Mouse (Mus musculus) limb, embryonic 13.5 days (tissue): Measurements from ENCODE around the gene Tnfrsf22. TPM values are rescaled to one million over a fixed set of nuclear protein-coding genes. Genes with fewer than 3 reads are reported as not detected.
"Not testable (repeated sequence)": the region's sequence is repeated elsewhere in the genome, so short reads cannot be mapped to it uniquely, and the experiment has no call there.

ENCODE experiments used
- ATAC-seq: fragments of 200-750 bp; cut with Nextera tagmentation; 2 replicates; pipeline ENCODE4 v1.8.0; 2017; ENCODE audit warnings: low read depth, moderate number of reproducible peaks, moderate TSS enrichment; ENCODE audit not compliant: low FRiP score
- H3K27ac ChIP-seq: fragments of 300-500 bp; sonication (generic); 2 replicates; pipeline ENCODE4 v1.5.1; 2015; ENCODE audit warnings: inconsistent platforms, mild to moderate bottlenecking, moderate library complexity
- H3K27me3 ChIP-seq: fragments of 300-500 bp; sonication (generic); 2 replicates; pipeline ENCODE4 v1.6.1; 2015; ENCODE audit warnings: mild to moderate bottlenecking, inconsistent platforms
- H3K36me3 ChIP-seq: fragments of 300-500 bp; sonication (generic); 2 replicates; pipeline ENCODE4 v1.6.1; 2015; ENCODE audit warnings: inconsistent platforms, mild to moderate bottlenecking, moderate library complexity
- H3K4me1 ChIP-seq: fragments of 300-500 bp; sonication (generic); 2 replicates; pipeline ENCODE4 v1.6.1; 2015; ENCODE audit warnings: inconsistent platforms
- H3K4me2 ChIP-seq: fragments of 300-500 bp; sonication (generic); replicated peaks from 2 replicates; pipeline ENCODE4 v1.6.1; 2015; ENCODE audit warnings: inconsistent platforms, mild to moderate bottlenecking, moderate library complexity
- H3K4me3 ChIP-seq: fragments of 300-500 bp; sonication (generic); 2 replicates; pipeline ENCODE4 v1.5.1; 2015; ENCODE audit warnings: moderate library complexity, mild to moderate bottlenecking, inconsistent platforms
- H3K9ac ChIP-seq: fragments of 300-500 bp; sonication (generic); 2 replicates; pipeline ENCODE4 v1.6.1; 2015; ENCODE audit warnings: mild to moderate bottlenecking, inconsistent platforms
- H3K9me3 ChIP-seq: fragments of 300-500 bp; sonication (generic); 2 replicates; pipeline ENCODE4 v1.6.1; 2016; ENCODE audit warnings: inconsistent platforms
- WGBS: fragments of 180-500 bp; shearing (Covaris S2); methylation state at CpG from one replicate; pipeline ENCODE4 v1.1.7; 2015; 5-methylcytosine and 5-hydroxymethylcytosine counted together
- polyA plus RNA-seq: library from polyadenylated mRNA; unstranded; fragments of >200 nt; fragmentation: Nextera tagmentation; extraction: Ambion mirVana; gene quantifications from 2 replicates; pipeline ENCODE4 v1.2.1, GENCODE M21; 2015

The Tnfrsf22 gene
- polyA plus RNA-seq, 1 experiment from 2014 or later, result 13.3 TPM

DNA sequence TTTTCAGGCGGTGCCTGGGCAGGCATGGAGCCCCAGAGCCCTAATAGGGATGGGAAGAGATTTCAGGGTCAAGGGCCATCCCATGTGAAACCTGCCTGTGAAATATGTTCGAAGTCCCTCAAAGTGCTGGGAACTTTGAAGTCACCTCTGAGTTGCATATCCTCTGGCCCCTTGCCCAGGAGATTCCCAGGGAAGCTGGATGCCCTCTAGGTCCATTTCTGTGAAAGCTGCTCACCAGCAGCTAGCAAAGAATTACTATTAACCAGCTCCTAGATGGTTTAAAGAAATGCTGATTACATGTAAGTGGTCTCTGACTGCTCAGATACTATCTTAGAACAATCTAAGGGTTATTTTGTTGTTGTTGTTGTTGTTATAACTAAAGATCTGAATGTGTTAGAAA is 35.1 kb upstream of the Tnfrsf22 start:
- not testable (repeated sequence) for H3K4me3 ChIP-seq, H3K4me1 ChIP-seq, ATAC-seq, H3K27me3 ChIP-seq, H3K4me2 ChIP-seq, H3K9ac ChIP-seq, H3K9me3 ChIP-seq, H3K27ac ChIP-seq
- WGBS, result 90% methylated on average over 2 of the region's 2 CpGs
- H3K36me3 ChIP-seq, result peaks cover 23% of the 10 kb centered on the region

DNA sequence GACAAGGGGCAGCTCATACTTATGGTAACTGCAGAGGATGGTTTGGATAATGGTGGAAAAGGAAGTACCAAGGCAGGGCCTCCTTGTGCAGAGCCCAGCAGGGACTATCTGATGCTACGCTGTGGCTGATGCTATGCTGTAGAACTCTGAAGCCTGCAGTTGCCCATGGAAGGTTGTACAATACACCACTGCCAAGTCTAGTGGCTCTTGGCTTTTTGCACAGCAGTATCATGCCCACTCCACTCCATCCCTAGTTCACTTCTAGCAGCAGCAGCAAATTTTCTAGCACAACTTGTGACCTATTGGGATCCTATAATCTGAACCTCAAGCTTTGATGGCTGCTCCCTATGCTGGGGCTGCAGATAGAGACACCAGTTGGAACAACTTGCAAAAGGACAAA is 32.1 kb upstream of the Tnfrsf22 start:
- Histone ChIP-seq H3K4me3 (no peak overlapping the region), H3K36me3 (no peaks in the 10 kb centered on the region), H3K9ac (no peak overlapping the region), H3K4me2 (no peak overlapping the region), H3K27me3 (no peaks in the 10 kb centered on the region; the same call in 1 of the 2 replicates), H3K4me1 (no peaks in the 10 kb centered on the region), H3K27ac (no peak overlapping the region), H3K9me3 (no peaks in the 10 kb centered on the region)
- ATAC-seq, result no peak
- 88% methylated on average over 1 of the region's 1 CpGs for WGBS

DNA sequence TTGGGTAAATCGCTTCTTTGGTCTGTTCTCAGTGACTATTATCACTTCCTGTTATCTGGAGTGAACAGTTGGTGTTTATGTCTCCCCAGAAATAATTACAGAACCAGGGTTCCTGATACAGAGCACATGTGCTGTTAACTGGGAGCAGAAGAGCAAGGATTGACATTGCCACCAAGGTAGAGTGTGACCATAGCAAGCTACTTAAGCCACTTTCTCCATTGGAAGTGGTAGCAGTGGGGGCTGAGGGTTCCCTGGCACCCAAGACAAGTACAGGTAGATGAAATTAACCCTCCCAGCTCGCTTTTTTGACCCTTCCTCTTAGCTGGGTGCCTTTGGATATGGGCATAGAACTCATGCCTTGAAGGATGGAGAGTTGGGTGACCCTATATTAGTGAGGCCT is 31.4 kb upstream of the Tnfrsf22 start:
- H3K27ac ChIP-seq, H3K9ac ChIP-seq, ATAC-seq, H3K36me3 ChIP-seq, H3K4me2 ChIP-seq, H3K4me1 ChIP-seq, H3K27me3 ChIP-seq, H3K4me3 ChIP-seq, H3K9me3 ChIP-seq: not testable (repeated sequence)
- 56% methylated on average over 2 of the region's 2 CpGs for WGBS

DNA sequence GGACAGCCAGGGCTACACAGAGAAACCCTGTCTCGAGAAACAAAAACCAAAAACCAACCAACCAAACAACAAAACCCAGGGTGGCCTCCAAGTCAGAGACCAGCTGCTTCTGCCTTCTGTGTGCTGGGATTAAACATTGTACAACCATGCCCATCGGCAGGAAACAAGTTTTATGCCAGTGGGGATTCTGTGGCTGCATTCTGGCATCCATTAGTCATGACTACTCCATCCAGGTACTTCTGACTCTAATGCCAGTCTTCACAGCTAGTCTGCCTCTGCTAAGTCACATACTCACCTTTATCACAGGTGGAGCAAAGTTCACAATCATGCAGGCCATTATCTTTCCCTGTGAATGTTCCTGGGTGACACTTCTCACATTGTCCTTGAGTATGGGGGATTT is 30.2 kb upstream of the Tnfrsf22 start:
- H3K4me2 ChIP-seq, H3K9me3 ChIP-seq, H3K4me3 ChIP-seq, H3K4me1 ChIP-seq, H3K27me3 ChIP-seq, H3K9ac ChIP-seq, H3K27ac ChIP-seq, H3K36me3 ChIP-seq, ATAC-seq: not testable (repeated sequence)
- WGBS, result 78% methylated on average over 2 of the region's 2 CpGs

DNA sequence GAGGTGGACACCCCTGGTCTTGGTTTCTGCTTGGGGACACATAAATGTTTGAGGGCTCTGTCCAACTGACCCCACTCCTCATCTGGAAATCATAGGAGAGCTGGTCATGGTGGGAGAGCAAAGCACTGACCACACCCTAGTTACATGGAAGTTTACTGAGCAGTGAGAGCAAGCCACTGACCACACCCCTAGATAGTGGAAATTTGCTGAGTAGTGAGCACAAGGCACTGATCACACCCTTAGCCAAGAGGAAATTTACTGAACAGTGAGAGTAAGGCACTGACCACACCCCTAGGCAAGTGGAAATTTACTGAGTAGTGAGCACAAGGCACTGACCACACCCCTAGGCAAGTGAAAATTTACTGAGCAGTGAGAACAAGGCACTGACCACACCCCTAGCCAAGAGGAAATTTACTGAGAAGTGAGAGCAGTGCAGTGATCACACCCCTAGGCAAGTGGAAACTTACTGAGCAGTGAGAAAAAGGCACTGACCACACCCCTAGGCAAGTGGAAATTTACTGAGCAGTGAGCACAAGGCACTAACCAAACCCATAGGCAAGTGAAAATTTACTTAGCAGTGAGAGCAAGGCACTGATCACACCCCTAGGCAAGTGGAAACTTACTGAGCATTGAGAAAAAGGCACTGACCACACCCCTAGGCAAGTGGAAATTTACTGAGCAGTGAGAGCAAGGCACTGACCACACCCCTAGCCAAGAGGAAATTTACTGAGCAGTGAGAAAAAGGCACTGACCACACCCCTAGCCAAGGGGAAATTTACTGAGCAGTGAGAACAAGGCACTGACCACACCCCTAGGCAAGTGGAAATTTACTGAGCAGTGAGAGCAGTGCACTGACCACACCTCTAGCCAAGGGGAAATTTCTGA is 17.2 kb upstream of the Tnfrsf22 start:
- no peaks in the 10 kb centered on the region for H3K27me3 ChIP-seq
- no peak overlapping the region for H3K9ac ChIP-seq
- H3K9me3 ChIP-seq, result no peaks in the 10 kb centered on the region; the same call in 1 of the 2 replicates
- H3K27ac ChIP-seq, result no peak overlapping the region
- H3K36me3 ChIP-seq, result no peaks in the 10 kb centered on the region
- H3K4me2 ChIP-seq, result no peak overlapping the region
- H3K4me1 ChIP-seq, result no peaks in the 10 kb centered on the region
- ATAC-seq, result no peak
- no peak overlapping the region for H3K4me3 ChIP-seq

DNA sequence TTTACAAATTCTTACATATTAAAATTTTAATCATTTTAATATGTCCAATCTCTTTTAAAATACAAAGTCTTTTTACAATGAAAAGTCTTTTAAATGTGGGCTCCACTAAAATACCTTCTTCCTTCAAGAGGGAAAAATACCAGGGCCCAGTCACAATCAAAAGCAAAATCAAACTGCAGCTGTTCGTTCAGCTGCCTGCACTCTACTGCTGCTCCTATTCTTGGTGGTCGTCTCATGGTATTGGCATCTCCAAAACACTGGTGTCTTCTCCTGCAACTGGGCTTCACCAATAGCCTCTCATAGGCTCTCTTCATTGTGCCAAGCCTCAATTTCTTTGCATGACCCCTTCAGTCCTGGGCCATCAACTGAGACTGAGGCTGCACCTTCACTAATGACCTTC is 14.0 kb upstream of the Tnfrsf22 start:
- H3K4me2 ChIP-seq, result no peak overlapping the region
- no peaks in the 10 kb centered on the region; the same call in 1 of the 2 replicates for H3K9me3 ChIP-seq
- no peak overlapping the region for H3K27ac ChIP-seq
- no peaks in the 10 kb centered on the region for H3K36me3 ChIP-seq
- no peaks in the 10 kb centered on the region for H3K4me1 ChIP-seq
- H3K27me3 ChIP-seq, result no peaks in the 10 kb centered on the region
- H3K9ac ChIP-seq, result no peak overlapping the region
- ATAC-seq, result no peak
- H3K4me3 ChIP-seq, result no peak overlapping the region
- WGBS, result 81% methylated on average over 2 of the region's 2 CpGs

DNA sequence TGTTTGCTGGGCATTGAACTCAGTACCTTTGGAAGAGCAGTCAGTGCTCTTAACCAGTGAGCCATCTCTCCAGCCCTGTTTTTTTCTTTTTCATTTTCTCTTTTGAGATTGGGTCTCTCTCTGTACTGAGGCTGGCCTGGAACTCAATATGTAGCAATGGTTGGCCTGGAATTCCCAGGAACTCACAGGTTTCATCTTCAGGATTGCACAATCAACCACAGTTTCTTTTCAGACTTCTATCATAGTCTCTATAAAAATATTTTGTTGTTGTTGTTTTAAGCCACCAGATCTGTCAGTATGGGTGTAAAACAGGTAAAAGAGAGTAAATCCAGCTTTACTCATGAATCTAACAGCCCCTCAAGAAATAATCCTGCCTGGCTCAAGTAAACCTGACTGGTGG is 11.3 kb upstream of the Tnfrsf22 start:
- no peak overlapping the region for H3K9ac ChIP-seq
- no peaks in the 10 kb centered on the region; the same call in 1 of the 2 replicates for H3K9me3 ChIP-seq
- H3K4me2 ChIP-seq, result no peak overlapping the region
- ATAC-seq, result no peak
- H3K36me3 ChIP-seq, result no peaks in the 10 kb centered on the region
- H3K27ac ChIP-seq, result no peak overlapping the region
- no peak overlapping the region for H3K4me3 ChIP-seq
- no peaks in the 10 kb centered on the region for H3K27me3 ChIP-seq
- no peaks in the 10 kb centered on the region for H3K4me1 ChIP-seq

DNA sequence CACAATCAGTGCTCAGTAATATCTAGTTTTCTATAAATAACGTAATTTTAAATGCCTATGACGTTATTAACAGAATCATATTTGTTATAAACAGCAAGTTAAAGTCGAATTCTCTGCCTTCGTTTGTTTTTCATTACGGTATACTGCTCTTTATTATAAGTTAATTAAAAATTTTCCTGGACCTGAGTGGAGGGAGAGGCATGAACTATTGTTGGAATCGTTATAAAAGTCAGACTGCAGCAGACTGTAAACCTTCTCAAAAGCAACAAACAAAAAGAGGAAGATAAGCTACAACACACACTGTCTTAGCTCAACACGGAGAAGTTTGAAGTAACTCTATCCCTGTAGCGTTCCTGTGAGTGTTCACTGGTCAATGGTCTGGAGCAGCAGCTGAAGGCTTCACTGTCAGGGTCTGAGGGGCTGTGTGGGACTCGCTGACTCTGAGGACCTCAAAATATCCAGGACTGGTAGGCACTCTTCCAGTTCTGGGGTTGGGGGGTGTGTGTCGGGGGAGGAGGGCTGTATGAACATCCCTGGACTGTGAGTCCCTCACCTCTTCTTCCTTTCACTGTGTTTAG is 397 bp upstream of the Tnfrsf22 start:
- WGBS, result 53% methylated on average over 10 of the region's 10 CpGs
- Histone ChIP-seq H3K4me3 (peak overlapping the region; percentile 79), H3K4me2 (peak overlapping the region; percentile 81)
- not testable (repeated sequence) for H3K36me3 ChIP-seq, H3K4me1 ChIP-seq, H3K9me3 ChIP-seq, H3K9ac ChIP-seq, ATAC-seq, H3K27ac ChIP-seq, H3K27me3 ChIP-seq

DNA sequence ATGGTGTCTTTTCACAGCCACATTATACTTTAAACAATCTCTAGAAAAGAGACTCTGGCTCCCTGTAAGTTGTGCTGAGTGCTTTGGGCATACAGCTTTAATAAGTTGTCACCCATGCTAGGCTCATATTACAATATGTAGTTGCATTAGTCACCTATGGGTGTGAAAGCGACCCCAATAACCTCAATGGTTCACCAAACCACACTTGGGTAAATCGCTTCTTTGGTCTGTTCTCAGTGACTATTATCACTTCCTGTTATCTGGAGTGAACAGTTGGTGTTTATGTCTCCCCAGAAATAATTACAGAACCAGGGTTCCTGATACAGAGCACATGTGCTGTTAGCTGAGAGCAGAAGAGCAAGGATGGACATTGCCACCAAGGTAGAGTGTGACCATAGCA is 5.5 kb downstream of the Tnfrsf22 start:
- H3K9ac ChIP-seq, H3K4me1 ChIP-seq, H3K27me3 ChIP-seq, H3K4me3 ChIP-seq, H3K9me3 ChIP-seq, H3K4me2 ChIP-seq, H3K27ac ChIP-seq, ATAC-seq, H3K36me3 ChIP-seq: not testable (repeated sequence)
- WGBS, result 83% methylated on average over 2 of the region's 2 CpGs

DNA sequence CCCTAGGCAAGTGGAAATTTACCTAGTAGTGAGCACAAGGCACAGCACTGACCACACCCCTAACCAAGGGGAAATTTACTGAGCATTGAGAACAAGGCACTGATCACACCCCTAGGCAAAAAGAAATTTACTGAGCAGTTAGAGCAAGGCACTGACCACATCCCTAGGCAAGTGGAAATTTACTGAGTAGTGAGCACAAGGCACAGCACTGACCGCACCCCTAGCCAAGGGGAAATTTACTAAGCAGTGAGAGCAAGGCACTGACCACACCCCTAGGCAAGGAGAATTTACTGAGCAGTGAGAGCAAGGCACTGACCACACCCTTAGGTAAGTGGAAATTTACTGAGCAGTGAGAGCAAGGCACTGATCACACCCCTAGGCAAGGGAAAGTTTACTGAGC is 12.8 kb downstream of the Tnfrsf22 start:
- H3K9ac ChIP-seq, result no peak overlapping the region
- no peak for ATAC-seq
- no peaks in the 10 kb centered on the region for H3K4me1 ChIP-seq
- H3K36me3 ChIP-seq, result 0 out of 2 replicates have a peak, but pooled peaks cover 5% of the 10 kb centered on the region
- H3K4me3 ChIP-seq, result no peak overlapping the region
- peaks cover 8% of the 10 kb centered on the region; the same call in 1 of the 2 replicates for H3K9me3 ChIP-seq
- H3K27me3 ChIP-seq, result no peaks in the 10 kb centered on the region
- 93% methylated on average over 1 of the region's 1 CpGs for WGBS
- H3K4me2 ChIP-seq, result no peak overlapping the region
- no peak overlapping the region for H3K27ac ChIP-seq

DNA sequence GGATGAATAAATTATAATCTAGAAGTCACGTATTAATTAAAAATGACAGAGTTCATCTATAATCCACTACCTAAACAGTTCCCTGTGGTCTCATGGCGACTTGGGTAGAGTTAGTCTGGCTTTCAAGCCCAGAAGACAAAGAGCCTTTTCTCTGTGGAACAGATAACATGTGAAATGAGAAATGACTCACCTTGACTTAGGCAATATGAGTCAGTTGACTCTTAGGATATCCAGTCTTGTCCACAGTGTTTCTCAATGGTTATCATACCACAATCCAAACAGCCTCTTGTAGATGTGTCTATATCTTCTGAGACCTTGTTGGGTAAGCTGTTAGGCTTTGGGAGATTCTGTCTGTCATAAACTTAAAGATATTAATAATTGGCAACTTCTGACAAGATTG is 18.0 kb downstream of the Tnfrsf22 start:
- 70% methylated on average over 2 of the region's 2 CpGs for WGBS
- ATAC-seq, result no peak
- no peak overlapping the region for H3K4me3 ChIP-seq
- peaks cover 8% of the 10 kb centered on the region; the same call in 1 of the 2 replicates for H3K9me3 ChIP-seq
- H3K36me3 ChIP-seq, result no peaks in the 10 kb centered on the region
- no peak overlapping the region for H3K9ac ChIP-seq
- no peaks in the 10 kb centered on the region for H3K27me3 ChIP-seq
- H3K27ac ChIP-seq, result no peak overlapping the region
- H3K4me1 ChIP-seq, result no peaks in the 10 kb centered on the region
- H3K4me2 ChIP-seq, result no peak overlapping the region

DNA sequence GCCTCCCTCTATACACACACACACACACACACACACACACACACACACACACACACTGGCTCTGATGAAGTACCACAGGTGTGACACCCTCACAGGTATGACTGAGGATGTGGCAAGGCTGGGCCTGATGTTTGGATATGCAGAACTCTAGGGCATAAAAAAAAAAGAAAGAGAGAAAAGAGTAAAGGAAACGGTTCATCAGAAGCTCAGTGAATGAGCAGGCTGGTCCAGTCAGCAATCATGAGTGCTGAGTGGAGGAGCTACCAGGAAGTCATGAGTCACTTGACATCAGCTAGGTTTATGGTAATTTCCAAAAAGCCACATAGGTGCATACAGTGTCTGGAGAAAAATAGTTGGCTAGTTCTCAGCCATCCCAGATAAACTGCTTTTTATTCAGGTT is 20.0 kb downstream of the Tnfrsf22 start:
- Histone ChIP-seq H3K36me3 (no peaks in the 10 kb centered on the region), H3K4me1 (no peaks in the 10 kb centered on the region), H3K4me3 (no peak overlapping the region), H3K4me2 (no peak overlapping the region), H3K27ac (no peak overlapping the region), H3K9ac (no peak overlapping the region), H3K9me3 (peaks cover 8% of the 10 kb centered on the region; the same call in 1 of the 2 replicates), H3K27me3 (no peaks in the 10 kb centered on the region)
- WGBS, result 63% methylated on average over 1 of the region's 1 CpGs
- no peak for ATAC-seq

DNA sequence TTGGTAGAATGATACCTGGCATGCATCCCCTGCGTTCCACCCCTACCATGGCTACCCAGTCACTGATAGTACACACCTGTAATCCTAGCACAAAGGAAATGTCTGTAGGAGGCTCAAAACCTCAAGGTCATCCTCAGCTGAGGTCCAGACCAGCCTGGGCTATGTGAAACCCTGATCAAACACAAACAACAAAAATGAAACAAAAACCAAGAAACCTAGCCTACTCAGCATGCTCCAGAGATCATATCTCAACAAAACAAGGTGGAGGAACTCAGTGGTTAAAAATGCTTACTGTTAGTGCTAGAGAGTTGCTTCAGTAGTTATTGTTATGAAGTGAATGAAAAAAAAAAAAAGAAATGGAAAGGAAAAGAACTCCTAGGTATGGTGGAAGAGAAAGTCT is 20.9 kb downstream of the Tnfrsf22 start, which contains the start of gene Tnfrsf26:
TSS of gene Tnfrsf26 (minus strand) at position 183 of the 400 bp plus-strand sequence.
- no peak within 1 kb of the TSS for H3K9ac ChIP-seq
- no peak for ATAC-seq

More for the DNA sequence above, 20.9 kb downstream of the Tnfrsf22 start, which contains the start of gene Tnfrsf26:
- no peak within 1 kb of the TSS for H3K4me2 ChIP-seq
- no peaks in the 10 kb centered on the region for H3K27me3 ChIP-seq
- H3K9me3 ChIP-seq, result peaks cover 7% of the 10 kb centered on the region; the same call in 1 of the 2 replicates
- H3K36me3 ChIP-seq, result no peaks in the 10 kb centered on the region
- H3K27ac ChIP-seq, result no peak within 1 kb of the TSS
- no peaks in the 10 kb centered on the region for H3K4me1 ChIP-seq
- no peak within 1 kb of the TSS for H3K4me3 ChIP-seq
- 93% methylated on average over 1 of the region's 1 CpGs for WGBS
